Mouse (Mus musculus): ENCODE data around the gene Adcy6. TPM values are rescaled to one million over a fixed set of nuclear protein-coding genes. Genes with fewer than 3 reads are reported as not detected.
"Not testable (repeated sequence)": the region's sequence is repeated elsewhere in the genome, so short reads cannot be mapped to it uniquely, and the experiment has no call there.

Gene Adcy6
- polyA plus RNA-seq, 1 experiment from 2014 or later: 8.9 TPM

DNA sequence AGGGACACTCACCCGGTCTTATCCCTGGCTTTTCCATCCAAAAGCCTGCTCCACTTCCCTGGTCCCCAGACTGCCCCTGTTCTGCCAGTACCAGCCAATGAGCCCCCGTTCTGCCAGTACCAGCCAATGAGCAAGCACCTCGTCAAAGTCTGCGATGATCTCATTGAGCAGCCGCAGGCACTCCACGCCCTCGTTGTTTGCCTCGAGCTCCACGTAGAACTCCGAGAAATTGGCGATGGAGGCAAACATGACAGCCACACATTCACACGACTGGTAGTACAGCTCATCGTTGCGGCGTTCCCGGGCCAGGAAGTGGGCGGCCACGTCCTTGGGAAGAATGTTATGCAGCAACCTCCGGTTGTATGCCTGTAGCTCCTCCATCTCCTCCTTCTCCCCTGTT, 15.7 kb downstream of the Adcy6 start:
- H3K9ac ChIP-seq: no peak overlapping the region
- no peak for ATAC-seq
- no peaks in the 10 kb centered on the region for H3K27me3 ChIP-seq
- H3K9me3 ChIP-seq (replicated peaks): no peaks in the 10 kb centered on the region
- H3K4me3 ChIP-seq: no peak overlapping the region
- no peak overlapping the region for H3K27ac ChIP-seq
- H3K4me1 ChIP-seq: no peaks in the 10 kb centered on the region
- WGBS: 80% methylated on average over 19 of the region's 19 CpGs
- H3K36me3 ChIP-seq (ENCODE audit: poor library complexity, severe bottlenecking): peaks cover 98% of the 10 kb centered on the region
- no peak overlapping the region for H3K4me2 ChIP-seq

DNA sequence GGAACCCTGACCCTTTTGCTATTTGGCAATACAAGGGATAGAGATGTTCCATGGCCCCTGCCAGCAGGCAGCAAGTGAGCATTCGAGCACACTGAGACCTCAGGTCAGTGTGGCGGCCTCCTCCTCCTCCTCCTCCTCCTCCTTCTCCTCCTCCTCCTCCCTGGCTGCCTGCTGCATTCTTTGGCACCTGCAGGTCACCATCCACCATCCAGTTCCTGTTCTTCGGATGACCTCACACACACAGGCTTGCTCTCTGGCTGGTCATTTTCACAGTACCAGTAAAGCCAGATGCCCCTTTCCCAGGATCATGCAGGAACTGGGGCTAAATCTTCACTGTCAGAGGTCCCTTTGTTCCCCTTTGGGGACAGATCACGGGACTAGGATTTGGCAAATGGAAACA, 18.5 kb downstream of the Adcy6 start:
- no peak overlapping the region for H3K4me3 ChIP-seq
- no peak overlapping the region for H3K27ac ChIP-seq
- H3K36me3 ChIP-seq (ENCODE audit: poor library complexity, severe bottlenecking): peaks cover 76% of the 10 kb centered on the region
- H3K27me3 ChIP-seq: no peaks in the 10 kb centered on the region
- ATAC-seq: no peak
- no peaks in the 10 kb centered on the region for H3K9me3 ChIP-seq (replicated peaks)
- H3K4me1 ChIP-seq: no peaks in the 10 kb centered on the region
- 63% methylated on average over 4 of the region's 4 CpGs for WGBS
- H3K4me2 ChIP-seq: no peak overlapping the region
- H3K9ac ChIP-seq: no peak overlapping the region; the same call in 1 of the 2 replicates

DNA sequence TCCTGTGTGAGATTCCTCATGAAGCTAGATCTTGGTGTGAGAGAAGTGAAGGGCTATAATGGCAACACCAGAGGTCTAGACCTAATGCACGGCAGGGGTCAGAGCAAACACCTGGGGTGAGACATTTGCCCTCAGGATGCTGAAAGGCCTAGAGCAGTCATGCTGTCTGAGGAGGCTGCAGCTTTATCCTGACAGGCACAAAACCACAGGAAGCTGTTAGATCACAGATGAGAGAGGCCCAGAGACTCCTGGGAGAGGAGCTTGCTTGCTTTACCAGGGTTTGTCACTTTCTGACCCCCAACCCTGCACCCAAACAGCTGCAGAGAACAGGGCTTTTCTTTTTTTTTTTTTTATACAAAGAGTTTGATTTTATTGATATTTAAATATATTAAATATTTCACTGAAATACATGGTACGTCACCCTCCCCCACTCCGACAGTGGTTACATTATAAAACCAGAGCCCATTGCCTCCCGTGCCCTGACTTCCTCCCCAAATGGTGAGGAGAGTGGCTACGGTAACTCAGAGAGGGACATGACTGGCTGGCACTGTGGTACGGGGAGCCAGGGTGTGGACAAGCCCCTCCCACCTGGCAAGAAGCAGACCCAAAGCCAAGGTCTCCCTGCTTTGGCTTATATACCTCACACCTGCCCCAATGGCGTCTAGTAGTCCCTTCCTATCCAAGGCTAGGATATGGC, 20.1 kb downstream of the Adcy6 start:
- Histone ChIP-seq H3K36me3 (ENCODE audit: poor library complexity, severe bottlenecking) (peaks cover 60% of the 10 kb centered on the region), H3K27me3 (no peaks in the 10 kb centered on the region), H3K9me3 (replicated peaks) (no peaks in the 10 kb centered on the region), H3K4me2 (no peak overlapping the region), H3K27ac (no peak overlapping the region), H3K4me3 (no peak overlapping the region), H3K9ac (no peak overlapping the region), H3K4me1 (no peaks in the 10 kb centered on the region)
- no peak for ATAC-seq
- 84% methylated on average over 7 of the region's 7 CpGs for WGBS

DNA sequence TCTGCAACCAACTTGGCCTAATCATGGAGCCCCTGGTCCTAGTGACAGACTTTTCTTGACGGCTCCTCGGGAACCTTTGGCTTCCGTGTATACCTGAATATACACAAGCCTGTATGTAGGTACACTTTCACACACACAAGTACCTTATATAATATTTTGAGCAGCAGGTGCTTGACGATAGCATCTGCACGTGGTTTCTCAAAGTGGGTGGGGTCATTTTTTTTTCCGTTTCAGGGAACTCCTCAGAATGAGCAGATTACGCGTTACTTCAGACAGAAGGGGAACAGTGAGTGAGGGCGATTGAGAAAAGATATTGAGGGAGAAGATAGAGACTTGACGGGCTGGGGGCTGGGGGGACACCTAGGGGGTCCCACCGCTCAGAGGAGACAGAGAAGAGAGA, 22.1 kb downstream of the Adcy6 start:
- no peak overlapping the region for H3K9ac ChIP-seq
- 91% methylated on average over 11 of the region's 11 CpGs for WGBS
- H3K4me3 ChIP-seq: no peak overlapping the region
- no peaks in the 10 kb centered on the region for H3K27me3 ChIP-seq
- ATAC-seq: no peak
- H3K4me2 ChIP-seq: no peak overlapping the region
- H3K4me1 ChIP-seq: no peaks in the 10 kb centered on the region
- peaks cover 39% of the 10 kb centered on the region for H3K36me3 ChIP-seq (ENCODE audit: poor library complexity, severe bottlenecking)
- no peak overlapping the region for H3K27ac ChIP-seq
- H3K9me3 ChIP-seq (replicated peaks): no peaks in the 10 kb centered on the region

DNA sequence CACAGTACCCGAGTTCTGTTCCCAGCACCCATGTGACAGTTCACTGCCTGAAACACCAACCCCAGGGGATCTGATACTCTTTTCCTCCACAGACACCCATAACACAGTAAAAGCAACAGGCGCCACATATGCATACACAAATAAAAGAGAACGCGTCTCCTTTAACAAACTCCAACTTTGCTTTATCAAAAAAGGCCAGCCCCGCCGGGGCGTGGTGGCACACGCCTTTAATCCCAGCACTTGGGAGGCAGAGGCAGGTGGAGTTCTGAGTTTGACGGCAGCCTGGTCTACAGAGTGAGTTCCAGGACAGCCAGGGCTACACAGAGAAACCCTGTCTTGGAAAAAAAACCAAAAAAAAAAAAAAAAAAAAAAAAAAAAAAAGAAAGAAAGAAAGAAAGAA, 23.7 kb downstream of the Adcy6 start:
- H3K27ac ChIP-seq; H3K9me3 ChIP-seq (replicated peaks); H3K4me2 ChIP-seq; H3K4me1 ChIP-seq; H3K4me3 ChIP-seq; H3K27me3 ChIP-seq; ATAC-seq; H3K9ac ChIP-seq: not testable (repeated sequence)
- 83% methylated on average over 9 of the region's 9 CpGs for WGBS
- H3K36me3 ChIP-seq (ENCODE audit: poor library complexity, severe bottlenecking): peaks cover 23% of the 10 kb centered on the region

DNA sequence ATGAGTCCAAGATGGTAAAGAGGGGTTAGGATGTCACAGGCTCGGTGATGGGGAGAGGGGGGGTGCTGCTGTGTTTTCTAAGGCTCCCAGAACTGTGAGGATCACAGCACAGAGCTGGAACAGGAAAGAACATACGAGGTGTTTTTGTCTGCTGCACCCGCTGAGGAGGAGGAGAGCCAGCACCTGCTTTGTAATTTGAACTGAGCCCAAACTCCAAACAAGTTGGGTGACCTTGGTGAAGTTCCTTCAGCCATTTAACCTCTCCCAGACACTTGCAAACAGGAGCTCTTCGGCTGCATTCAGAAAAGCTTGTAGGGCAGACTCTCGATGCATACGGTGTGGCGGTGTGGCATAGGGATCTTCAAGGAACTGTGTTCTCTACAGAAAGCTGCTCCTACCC, 24.5 kb downstream of the Adcy6 start:
- ATAC-seq: no peak
- Histone ChIP-seq H3K4me3 (no peak overlapping the region), H3K9ac (no peak overlapping the region), H3K27me3 (no peaks in the 10 kb centered on the region), H3K4me2 (no peak overlapping the region), H3K4me1 (no peaks in the 10 kb centered on the region), H3K9me3 (replicated peaks) (no peaks in the 10 kb centered on the region), H3K27ac (no peak overlapping the region), H3K36me3 (ENCODE audit: poor library complexity, severe bottlenecking) (peaks cover 16% of the 10 kb centered on the region)
- WGBS: 41% methylated on average over 7 of the region's 7 CpGs

DNA sequence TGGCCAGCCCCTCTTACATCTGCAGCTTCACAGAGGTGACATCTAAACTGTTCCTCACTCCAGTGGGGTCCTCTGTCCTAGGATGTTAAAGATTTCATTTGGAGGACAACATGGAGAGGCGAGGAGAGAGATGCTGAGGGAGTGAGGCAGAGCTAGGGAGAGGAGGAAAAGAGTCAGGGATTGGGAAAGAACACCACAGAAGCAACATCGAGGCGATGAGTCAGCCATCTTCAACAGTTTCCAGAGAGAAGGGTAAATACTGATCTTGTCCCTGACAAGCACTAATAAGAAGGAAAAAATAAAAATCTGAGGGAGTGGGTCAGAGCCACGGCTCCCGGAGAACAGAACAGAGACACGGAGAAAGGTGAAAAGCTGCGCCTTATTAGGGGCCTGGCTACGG, 26.9 kb downstream of the Adcy6 start:
- Histone ChIP-seq H3K27me3 (no peaks in the 10 kb centered on the region), H3K4me2 (no peak overlapping the region), H3K9ac (no peak overlapping the region), H3K36me3 (ENCODE audit: poor library complexity, severe bottlenecking) (no peaks in the 10 kb centered on the region), H3K4me1 (no peaks in the 10 kb centered on the region), H3K27ac (peak overlapping the region; percentile 52; the same call in 1 of the 2 replicates), H3K9me3 (replicated peaks) (no peaks in the 10 kb centered on the region), H3K4me3 (no peak overlapping the region)
- no peak for ATAC-seq
- WGBS: 82% methylated on average over 8 of the region's 8 CpGs

DNA sequence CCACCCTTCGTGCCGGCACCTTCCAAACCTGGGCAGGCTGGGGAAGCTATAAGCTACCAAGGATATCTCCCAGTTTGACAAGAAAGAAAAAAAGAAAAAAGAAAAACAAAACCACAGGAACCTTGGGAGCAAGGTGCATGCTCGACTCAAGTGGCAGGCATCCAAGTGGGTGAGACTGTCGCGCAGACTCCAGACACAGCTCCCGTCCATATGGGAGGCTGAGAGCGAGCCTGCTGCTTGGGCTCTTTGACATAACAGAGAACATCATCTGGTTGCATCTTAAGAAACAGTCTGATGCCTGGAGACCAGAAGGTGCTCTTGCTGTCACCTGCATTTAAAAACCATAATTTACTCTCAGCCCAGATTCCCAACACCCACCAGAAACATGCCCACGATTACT, 27.5 kb downstream of the Adcy6 start:
- Histone ChIP-seq H3K27me3 (no peaks in the 10 kb centered on the region), H3K27ac (0 out of 2 replicates have a peak overlapping the region, but pooled peaks have one; percentile 52), H3K9ac (no peak overlapping the region), H3K36me3 (ENCODE audit: poor library complexity, severe bottlenecking) (no peaks in the 10 kb centered on the region), H3K4me3 (no peak overlapping the region), H3K4me1 (no peaks in the 10 kb centered on the region), H3K9me3 (replicated peaks) (no peaks in the 10 kb centered on the region), H3K4me2 (no peak overlapping the region)
- no peak for ATAC-seq
- WGBS: 81% methylated on average over 8 of the region's 8 CpGs

DNA sequence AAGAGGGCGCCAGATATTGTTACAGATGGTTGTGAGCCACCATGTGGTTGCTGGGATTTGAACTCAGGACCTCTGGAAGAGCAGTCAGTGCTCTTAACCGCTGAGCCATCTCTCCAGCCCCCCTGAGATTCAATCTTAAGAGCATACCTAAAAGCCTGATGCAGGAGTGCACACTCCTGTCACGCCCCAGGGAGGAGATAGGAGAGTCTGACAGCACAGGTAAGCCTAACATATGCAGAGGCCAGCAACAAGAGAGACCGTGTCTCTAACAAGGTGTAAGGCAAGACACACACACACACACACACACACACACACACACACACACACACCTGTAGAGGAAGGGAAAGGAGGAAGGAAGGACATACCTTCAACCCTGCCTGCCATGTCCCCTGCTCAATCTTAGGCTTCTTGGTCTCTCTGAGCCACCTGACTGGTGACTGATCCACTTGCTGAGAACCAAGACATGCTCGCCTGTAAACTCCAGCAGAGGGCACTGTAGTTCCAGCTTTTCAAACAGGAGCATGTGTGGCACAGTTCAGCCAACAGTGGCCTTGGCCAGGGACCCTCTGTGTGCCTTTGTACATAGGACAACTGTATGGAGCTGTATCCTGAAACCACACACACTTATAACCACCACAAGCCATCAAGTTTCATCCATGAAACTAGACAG, 29.9 kb downstream of the Adcy6 start:
- ATAC-seq: peak; percentile 85
- Histone ChIP-seq H3K27ac (no peak overlapping the region), H3K27me3 (no peaks in the 10 kb centered on the region), H3K4me3 (no peak overlapping the region), H3K9me3 (replicated peaks) (no peaks in the 10 kb centered on the region), H3K36me3 (ENCODE audit: poor library complexity, severe bottlenecking) (no peaks in the 10 kb centered on the region), H3K4me1 (no peaks in the 10 kb centered on the region), H3K4me2 (no peak overlapping the region), H3K9ac (no peak overlapping the region)
- WGBS: 41% methylated on average over 5 of the region's 5 CpGs

DNA sequence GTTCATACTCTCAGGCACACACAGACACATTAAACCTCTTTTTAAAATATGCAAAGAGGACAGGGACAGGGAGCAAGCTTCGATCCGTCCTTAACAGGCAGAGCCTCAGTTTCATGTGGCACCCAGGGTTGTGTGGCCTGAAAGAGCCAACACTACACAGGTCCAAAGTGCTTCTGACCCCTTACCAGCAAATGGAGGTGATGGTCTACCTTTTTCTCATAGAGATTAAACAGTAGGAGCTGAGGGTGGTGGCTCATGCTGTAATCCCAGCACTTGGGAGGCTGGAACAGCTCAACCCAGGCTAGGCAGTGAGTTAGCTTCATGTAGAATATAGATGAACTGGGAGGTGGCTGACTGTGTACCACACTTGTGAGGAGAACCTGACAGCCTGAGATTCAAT, 30.6 kb downstream of the Adcy6 start:
- Histone ChIP-seq H3K4me2 (no peak overlapping the region), H3K4me1 (no peaks in the 10 kb centered on the region), H3K27me3 (no peaks in the 10 kb centered on the region), H3K9me3 (replicated peaks) (no peaks in the 10 kb centered on the region), H3K27ac (no peak overlapping the region), H3K9ac (no peak overlapping the region), H3K36me3 (ENCODE audit: poor library complexity, severe bottlenecking) (no peaks in the 10 kb centered on the region), H3K4me3 (no peak overlapping the region)
- 86% methylated on average over 2 of the region's 2 CpGs for WGBS
- ATAC-seq: no peak

DNA sequence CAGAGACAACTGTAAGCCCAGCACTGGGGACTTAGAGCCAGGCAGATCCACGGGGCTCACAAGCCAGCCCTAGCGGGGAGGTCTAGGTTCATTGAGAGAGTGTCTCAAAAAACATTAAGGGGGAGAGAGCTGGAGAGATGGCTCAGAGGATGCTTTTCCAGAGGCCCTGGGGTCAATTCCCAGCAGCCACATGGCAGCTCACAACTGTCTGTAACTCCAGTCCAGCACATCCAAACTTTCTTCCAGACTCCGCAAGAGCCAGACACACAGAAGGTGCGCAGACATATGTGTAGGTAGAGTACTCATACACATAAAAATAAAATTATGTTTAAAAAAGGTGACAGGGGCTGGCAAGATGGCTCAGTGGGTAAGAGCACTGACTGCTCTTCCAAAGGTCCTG, 36.6 kb downstream of the Adcy6 start:
- H3K4me3 ChIP-seq: no peak overlapping the region
- no peak overlapping the region for H3K27ac ChIP-seq
- H3K27me3 ChIP-seq: no peaks in the 10 kb centered on the region
- ATAC-seq: no peak
- H3K9me3 ChIP-seq (replicated peaks): no peaks in the 10 kb centered on the region
- H3K4me1 ChIP-seq: peaks cover 11% of the 10 kb centered on the region
- H3K36me3 ChIP-seq (ENCODE audit: poor library complexity, severe bottlenecking): no peaks in the 10 kb centered on the region
- 80% methylated on average over 4 of the region's 4 CpGs for WGBS
- no peak overlapping the region for H3K4me2 ChIP-seq
- H3K9ac ChIP-seq: no peak overlapping the region

DNA sequence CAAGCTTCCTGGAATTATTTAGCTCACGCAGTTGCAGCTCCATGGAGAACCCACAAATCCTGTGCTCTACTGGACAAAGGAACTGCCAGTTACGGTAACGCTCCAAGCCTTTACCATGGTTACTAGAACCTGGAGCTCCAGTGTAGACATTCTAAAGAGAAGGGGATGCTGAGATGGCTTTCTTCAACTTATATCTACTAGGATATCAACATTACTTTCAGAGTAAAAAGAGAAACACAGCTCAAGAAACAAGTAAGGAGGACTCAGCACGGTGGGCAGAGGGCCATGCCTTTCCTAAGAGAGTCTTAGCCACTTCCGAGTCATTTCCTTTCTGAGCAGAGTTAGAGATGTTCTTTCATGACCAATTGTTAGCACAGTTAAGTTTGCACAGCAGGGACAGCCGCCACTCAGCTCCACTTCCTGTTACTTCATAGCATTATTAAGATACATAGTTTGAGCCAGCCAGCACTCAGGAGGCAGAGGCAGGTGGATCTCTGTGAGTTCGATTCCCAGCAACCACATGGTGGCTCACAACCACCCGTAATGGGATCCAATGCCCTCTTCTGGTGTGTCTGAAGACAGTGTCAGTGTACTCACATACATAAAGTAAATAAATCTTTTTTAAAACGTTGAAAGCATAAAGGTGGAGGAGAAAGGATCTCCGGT, 38.9 kb downstream of the Adcy6 start, which contains the start of the genes Ccnt1 and 4930415O20Rik:
Gene Ccnt1, minus strand, starts transcription at position 51 of the 666 bp plus-strand sequence.
Gene 4930415O20Rik, plus strand, starts transcription at position 132 of the 666 bp plus-strand sequence.
- H3K27me3 ChIP-seq: no peaks in the 10 kb centered on the region
- H3K4me3 ChIP-seq: no peak within 1 kb of the TSS
- WGBS: 86% methylated on average over 10 of the region's 10 CpGs
- H3K9me3 ChIP-seq (replicated peaks): no peaks in the 10 kb centered on the region
- no peak within 1 kb of the TSS for H3K9ac ChIP-seq
- H3K27ac ChIP-seq: no peak within 1 kb of the TSS
- H3K4me2 ChIP-seq: no peak within 1 kb of the TSS
- ATAC-seq: no peak
- H3K36me3 ChIP-seq (ENCODE audit: poor library complexity, severe bottlenecking): no peaks in the 10 kb centered on the region
- peaks cover 19% of the 10 kb centered on the region for H3K4me1 ChIP-seq

Measured in forebrain, embryonic 13.5 days (tissue).